Mouse (Mus musculus) kidney, postnatal 0 days (tissue): ENCODE results near the gene Smok3b. TPM values are rescaled to one million over a fixed set of nuclear protein-coding genes. Genes with fewer than 3 reads are reported as not detected.

Experiments
- ATAC-seq: fragments of 200-750 bp; cut with Nextera tagmentation; replicated peaks from 2 replicates; pipeline ENCODE4 v1.8.0; 2017; ENCODE audit warnings: low read depth, moderate number of reproducible peaks, moderate TSS enrichment, moderate library complexity; ENCODE audit not compliant: low FRiP score
- DNase-seq: peaks from one replicate; pipeline ENCODE4 v3.0.0-alpha.2; 2016; ENCODE audit warnings: low spot score
- H3K27ac ChIP-seq: fragments of 300-500 bp; sonication (generic); 2 replicates; pipeline ENCODE4 v1.5.1; 2014; ENCODE audit warnings: mild to moderate bottlenecking
- H3K27me3 ChIP-seq: fragments of 300-500 bp; sonication (generic); 2 replicates; pipeline ENCODE4 v1.6.1; 2014; ENCODE audit warnings: low read length, mixed read lengths; ENCODE audit not compliant: insufficient read depth
- H3K36me3 ChIP-seq: fragments of 300-500 bp; sonication (generic); 2 replicates; pipeline ENCODE4 v1.6.1; 2014; ENCODE audit warnings: low read length, mixed read lengths; ENCODE audit not compliant: insufficient read depth
- H3K4me1 ChIP-seq: fragments of 300-500 bp; sonication (generic); replicated peaks from 2 replicates; pipeline ENCODE4 v1.6.1; 2014; ENCODE audit warnings: antibody characterized with exemption, low read length, mixed read lengths; ENCODE audit not compliant: insufficient read depth
- H3K4me2 ChIP-seq: fragments of 300-500 bp; sonication (generic); 2 replicates; pipeline ENCODE4 v1.6.1; 2014; ENCODE audit warnings: mild to moderate bottlenecking, low read length, moderate library complexity, mixed read lengths
- H3K4me3 ChIP-seq: fragments of 300-500 bp; sonication (generic); replicated peaks from 2 replicates; pipeline ENCODE4 v1.5.1; 2014; ENCODE audit warnings: low read depth, low read length
- H3K9ac ChIP-seq: fragments of 300-500 bp; sonication (generic); 2 replicates; pipeline ENCODE4 v1.6.1; 2014; ENCODE audit warnings: low read depth, low read length
- H3K9me3 ChIP-seq: fragments of 300-500 bp; sonication (generic); replicated peaks from 2 replicates; pipeline ENCODE4 v1.6.1; 2016; ENCODE audit warnings: low read length, inconsistent platforms, mixed read lengths
- CTCF ChIP-seq: IDR thresholded peaks from 2 replicates; pipeline ENCODE4 v1.5.1; 2016; ENCODE audit warnings: antibody characterized with exemption, low read depth, mild to moderate bottlenecking, moderate library complexity
- WGBS: fragments of 180-500 bp; shearing (Covaris S2); extraction: QIAGEN DNeasy Blood & Tissue Kit; methylation state at CpG from one replicate; pipeline ENCODE4 v1.1.7; 2014; 5-methylcytosine and 5-hydroxymethylcytosine counted together
- polyA plus RNA-seq: library from polyadenylated mRNA; unstranded; fragments of >200 nt; fragmentation: Nextera tagmentation; extraction: Ambion mirVana; gene quantifications from 2 replicates; pipeline ENCODE4 v1.2.1, GENCODE M21; 2015

Smok3b gene
- polyA plus RNA-seq, 1 experiment from 2014 or later: not detected

- 85% methylated on average over 4 of the region's 4 CpGs for WGBS
- no peak for DNase-seq
Measured at GRCm38 (mm10) chr5:138073803-138074202, 52.6 kb downstream of the Smok3b start.

GRCm38 (mm10) chr5:138075684-138076083 lies 54.5 kb downstream of the Smok3b start:
- Histone ChIP-seq H3K27me3 (no peaks in the 10 kb centered on the region), H3K4me2 (no peak overlapping the region), H3K9ac (no peak overlapping the region), H3K9me3 (no peaks in the 10 kb centered on the region), H3K36me3 (no peaks in the 10 kb centered on the region), H3K27ac (no peak overlapping the region), H3K4me3 (no peak overlapping the region), H3K4me1 (no peaks in the 10 kb centered on the region)
- DNase-seq (no peak), ATAC-seq (no peak)
- TF ChIP-seq CTCF: no peak
- 71% methylated on average over 3 of the region's 3 CpGs for WGBS

More at GRCm38 (mm10) chr5:138073803-138074202, 52.6 kb downstream of the Smok3b start:
- TF ChIP-seq CTCF: no peak
- Histone ChIP-seq H3K4me3 (no peak overlapping the region), H3K9ac (no peak overlapping the region), H3K9me3 (no peaks in the 10 kb centered on the region), H3K27me3 (no peaks in the 10 kb centered on the region), H3K4me2 (no peak overlapping the region), H3K36me3 (no peaks in the 10 kb centered on the region), H3K4me1 (no peaks in the 10 kb centered on the region), H3K27ac (no peak overlapping the region)
- ATAC-seq: no peak

GRCm38 (mm10) chr5:138076148-138076547 lies 54.9 kb downstream of the Smok3b start:
- no peak for TF ChIP-seq CTCF
- no peaks in the 10 kb centered on the region for H3K27me3 ChIP-seq
- WGBS: 63% methylated on average over 2 of the region's 2 CpGs
- H3K36me3 ChIP-seq: no peaks in the 10 kb centered on the region
- DNase-seq (no peak), ATAC-seq (no peak)
- H3K9ac ChIP-seq: no peak overlapping the region
- H3K4me1 ChIP-seq: no peaks in the 10 kb centered on the region
- H3K27ac ChIP-seq: no peak overlapping the region
- H3K4me3 ChIP-seq: no peak overlapping the region
- H3K4me2 ChIP-seq: no peak overlapping the region
- no peaks in the 10 kb centered on the region for H3K9me3 ChIP-seq

- no peaks in the 10 kb centered on the region for H3K4me1 ChIP-seq
- 87% methylated on average over 5 of the region's 5 CpGs for WGBS
- H3K27ac ChIP-seq: no peak overlapping the region
- no peaks in the 10 kb centered on the region; the same call in 1 of the 2 replicates for H3K9me3 ChIP-seq
- no peak for ATAC-seq
- TF ChIP-seq CTCF: no peak
- no peak for DNase-seq
- H3K36me3 ChIP-seq: no peaks in the 10 kb centered on the region
- no peak overlapping the region for H3K4me3 ChIP-seq
- no peak overlapping the region for H3K4me2 ChIP-seq
- no peaks in the 10 kb centered on the region for H3K27me3 ChIP-seq
- no peak overlapping the region for H3K9ac ChIP-seq
Measured at GRCm38 (mm10) chr5:138080456-138080855, 59.2 kb downstream of the Smok3b start.

GRCm38 (mm10) chr5:138081446-138081845 lies 60.2 kb downstream of the Smok3b start:
- H3K4me2 ChIP-seq: no peak overlapping the region
- TF ChIP-seq CTCF: no peak
- no peak for DNase-seq
- 83% methylated on average over 9 of the region's 9 CpGs for WGBS
- no peaks in the 10 kb centered on the region for H3K27me3 ChIP-seq
- no peak for ATAC-seq
- 0 out of 2 replicates have a peak, but pooled peaks cover 4% of the 10 kb centered on the region for H3K4me1 ChIP-seq
- no peak overlapping the region for H3K27ac ChIP-seq
- H3K4me3 ChIP-seq: no peak overlapping the region
- no peaks in the 10 kb centered on the region; the same call in 1 of the 2 replicates for H3K9me3 ChIP-seq
- H3K9ac ChIP-seq: no peak overlapping the region
- no peaks in the 10 kb centered on the region for H3K36me3 ChIP-seq

- Histone ChIP-seq H3K36me3 (no peaks in the 10 kb centered on the region), H3K9ac (no peak overlapping the region), H3K27ac (no peak overlapping the region), H3K4me3 (no peak overlapping the region), H3K4me1 (0 out of 2 replicates have a peak, but pooled peaks cover 9% of the 10 kb centered on the region), H3K4me2 (no peak overlapping the region), H3K27me3 (no peaks in the 10 kb centered on the region), H3K9me3 (no peaks in the 10 kb centered on the region; the same call in 1 of the 2 replicates)
- ATAC-seq: no peak
- 59% methylated on average over 2 of the region's 2 CpGs for WGBS
- TF ChIP-seq CTCF: no peak
- DNase-seq: no peak
Measured at GRCm38 (mm10) chr5:138083318-138083900, 62.2 kb downstream of the Smok3b start.
